Mouse (Mus musculus): ENCODE results near the gene Cmklr1. TPM values are rescaled to one million over a fixed set of nuclear protein-coding genes. Genes with fewer than 3 reads are reported as not detected.

Gene Cmklr1
- polyA plus RNA-seq, 1 experiment = 10.0 TPM

DNA sequence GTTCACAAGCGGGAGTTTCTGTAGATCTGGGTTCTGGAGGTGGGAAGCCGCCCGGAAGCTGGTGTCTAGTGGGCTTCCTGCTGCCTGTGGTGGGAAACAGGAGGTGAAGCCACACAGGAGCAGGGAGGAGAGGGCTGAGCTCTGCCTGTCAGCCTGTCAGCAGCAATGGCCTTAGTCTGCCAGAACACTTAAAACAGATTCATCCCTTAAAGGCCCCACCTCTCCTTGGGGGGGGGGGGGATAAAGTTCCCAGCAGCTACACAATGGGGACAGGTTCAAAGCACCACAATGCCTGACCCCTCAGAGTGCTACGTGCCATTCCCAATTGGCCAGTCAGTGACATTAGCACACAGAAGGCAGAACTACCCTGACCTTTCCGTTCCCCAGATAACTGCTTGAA is 2.0 kb upstream of the Cmklr1 start:
- DNase-seq (ENCODE audit: low spot score) = no peak

DNA sequence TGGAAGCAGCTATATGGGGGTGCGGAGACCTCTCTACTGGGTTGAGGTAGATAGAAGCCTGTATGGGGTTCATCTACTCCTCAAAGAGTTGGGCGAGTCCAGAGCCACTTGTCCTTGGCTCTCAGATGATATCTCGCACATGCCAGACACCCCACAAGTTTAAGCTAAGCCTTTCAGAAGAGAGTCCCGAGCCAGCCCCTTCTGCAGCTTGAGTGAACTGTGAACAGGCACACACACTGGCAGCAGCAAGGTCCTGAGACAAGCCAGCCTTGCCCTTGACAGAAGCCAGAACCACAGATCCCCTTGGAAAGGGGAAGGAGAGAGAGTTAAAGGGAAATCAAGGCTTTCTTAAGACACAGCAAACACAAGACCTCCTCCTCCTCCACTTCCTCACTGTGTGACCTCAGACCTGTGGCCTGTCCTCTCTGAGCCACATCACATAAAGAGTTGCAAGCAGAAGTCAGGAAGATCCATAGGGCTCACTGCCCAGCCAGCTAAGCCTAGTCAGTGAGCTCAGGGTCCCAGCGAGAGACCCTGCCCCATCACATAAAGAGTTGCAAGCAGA is 1.5 kb downstream of the Cmklr1 start:
- no peak for DNase-seq (ENCODE audit: low spot score)

DNA sequence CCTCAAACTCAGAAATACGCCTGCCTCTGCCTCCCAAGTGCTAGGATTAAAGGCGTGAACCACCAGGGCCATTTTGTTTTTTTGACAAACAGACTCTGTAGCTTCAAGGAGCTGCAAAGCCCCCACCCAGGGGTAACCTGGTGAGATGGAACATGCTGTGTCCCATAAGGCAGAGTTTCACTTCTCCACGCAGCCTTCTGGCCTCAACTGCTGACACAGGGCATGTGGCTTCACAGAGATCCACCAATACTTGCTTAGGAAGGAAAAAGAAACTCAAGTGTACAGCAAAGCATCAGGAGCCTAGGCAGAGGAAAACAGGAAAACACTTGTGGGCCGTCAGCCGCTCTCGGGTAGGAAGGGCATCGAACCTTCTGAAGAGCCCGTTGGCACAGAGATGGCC is 3.1 kb downstream of the Cmklr1 start:
- no peak for DNase-seq (ENCODE audit: low spot score)

DNA sequence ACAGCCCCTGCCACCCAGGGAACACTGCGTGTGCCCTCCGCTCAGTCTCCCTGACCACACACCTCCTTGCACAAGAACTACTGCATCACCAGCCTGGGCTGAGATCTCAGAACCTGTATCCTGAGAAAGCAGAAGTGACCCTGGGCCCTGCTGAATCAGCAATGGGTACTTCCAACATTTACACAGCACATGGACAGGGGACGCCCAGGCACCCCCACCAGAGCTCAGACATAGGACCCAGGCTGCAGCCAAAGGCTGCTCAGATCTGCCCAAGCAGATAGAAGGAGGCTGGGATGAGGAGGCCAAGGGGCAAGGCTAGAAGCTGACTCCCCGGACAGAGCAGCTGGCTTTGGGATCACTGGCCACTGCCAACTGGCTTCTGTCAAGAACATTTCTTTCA is 5.7 kb downstream of the Cmklr1 start:
- no peak for DNase-seq (ENCODE audit: low spot score)

DNA sequence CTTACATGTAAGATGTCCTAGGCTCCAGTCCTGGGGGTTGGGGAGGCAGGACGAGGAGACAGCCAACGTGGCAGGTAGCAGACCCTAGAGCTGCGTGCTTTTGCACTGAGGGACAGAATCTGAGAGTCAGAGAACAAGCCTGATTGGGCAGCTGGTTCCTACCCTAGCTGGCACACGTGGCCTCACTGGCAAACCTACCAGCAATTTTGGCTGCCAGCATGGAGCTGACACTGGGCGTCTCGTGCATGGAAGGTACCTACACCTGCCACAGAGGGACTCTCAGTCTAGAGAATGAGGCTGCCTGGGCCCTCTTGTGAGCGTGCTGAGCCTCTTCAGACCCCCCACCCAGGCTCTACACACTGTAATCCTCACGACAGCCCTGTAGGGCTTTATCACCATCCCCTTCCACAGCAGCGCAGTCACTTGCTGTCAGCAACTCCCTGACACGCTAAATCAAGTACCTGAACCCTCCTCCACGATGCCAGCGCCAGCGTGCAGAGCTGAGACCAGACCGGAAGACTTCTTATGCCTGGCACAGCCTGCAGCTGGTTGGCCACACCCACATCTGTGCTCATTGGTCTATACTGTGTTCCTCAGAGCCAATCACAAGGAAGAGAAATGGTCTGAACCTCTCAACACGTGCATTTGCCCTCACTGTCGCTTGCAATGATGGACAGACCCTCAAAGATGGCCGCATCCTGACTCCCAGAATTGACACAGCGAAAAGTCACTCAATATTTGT is 6.9 kb downstream of the Cmklr1 start:
- no peak for DNase-seq (ENCODE audit: low spot score)

DNA sequence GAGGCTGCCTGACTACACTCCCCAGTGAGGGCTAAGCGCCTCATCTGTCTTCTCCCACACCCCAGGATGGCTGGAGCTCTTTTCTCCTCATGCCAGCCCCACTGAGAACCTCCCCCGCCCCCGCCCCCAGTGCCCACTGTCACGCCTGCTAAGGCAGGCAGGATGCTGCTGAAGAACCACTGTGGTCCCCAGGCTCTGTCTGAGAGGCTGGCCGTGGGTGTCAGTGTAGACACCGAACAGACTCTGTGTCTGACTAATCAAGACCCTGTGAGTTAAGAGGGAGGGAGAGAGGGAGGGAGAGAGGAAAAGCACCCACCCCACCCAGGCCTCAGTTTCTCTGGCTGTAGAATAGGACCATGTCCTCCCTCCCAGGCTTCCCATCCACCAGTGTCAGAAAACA is 9.2 kb downstream of the Cmklr1 start:
- DNase-seq (ENCODE audit: low spot score) = no peak

DNA sequence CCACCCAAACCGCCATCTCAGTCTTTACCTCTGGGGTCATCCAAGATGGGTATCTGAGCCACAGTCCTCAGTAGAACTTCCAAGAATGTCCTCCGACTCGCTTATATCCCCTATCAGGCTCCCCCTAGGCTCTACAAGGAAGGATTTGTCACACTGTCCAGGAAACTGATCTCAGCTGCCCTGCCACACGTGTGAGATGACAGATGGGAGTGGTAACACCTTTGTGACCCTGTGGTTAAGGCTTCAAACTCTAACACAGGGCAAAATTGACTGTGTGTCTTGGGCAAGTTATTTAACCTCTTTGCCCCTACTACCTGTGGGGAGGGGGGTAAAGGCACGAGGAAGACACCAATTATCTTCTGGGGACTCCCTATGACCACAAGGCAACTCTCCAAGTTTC is 11.1 kb downstream of the Cmklr1 start:
- DNase-seq (ENCODE audit: low spot score) = no peak

DNA sequence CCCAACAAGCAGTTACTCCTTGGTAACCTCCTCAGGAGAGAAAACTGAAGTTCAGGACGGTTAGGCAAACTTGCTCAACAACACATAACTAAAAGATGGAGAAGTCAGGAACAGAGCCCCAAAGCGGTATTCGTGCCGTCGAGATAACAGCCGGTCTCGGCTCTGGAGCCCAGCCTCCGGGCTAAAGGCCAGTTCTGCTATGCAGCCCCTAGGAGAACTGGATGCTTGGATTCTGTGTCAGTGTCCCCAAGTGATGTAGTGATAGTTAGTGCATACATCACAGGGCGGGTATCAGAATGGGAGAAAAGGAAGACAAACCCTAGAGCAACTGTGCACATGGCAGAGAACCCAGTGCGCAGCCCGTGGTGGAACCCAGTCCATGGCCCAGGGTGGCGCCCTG is 12.2 kb downstream of the Cmklr1 start:
- no peak for DNase-seq (ENCODE audit: low spot score)

DNA sequence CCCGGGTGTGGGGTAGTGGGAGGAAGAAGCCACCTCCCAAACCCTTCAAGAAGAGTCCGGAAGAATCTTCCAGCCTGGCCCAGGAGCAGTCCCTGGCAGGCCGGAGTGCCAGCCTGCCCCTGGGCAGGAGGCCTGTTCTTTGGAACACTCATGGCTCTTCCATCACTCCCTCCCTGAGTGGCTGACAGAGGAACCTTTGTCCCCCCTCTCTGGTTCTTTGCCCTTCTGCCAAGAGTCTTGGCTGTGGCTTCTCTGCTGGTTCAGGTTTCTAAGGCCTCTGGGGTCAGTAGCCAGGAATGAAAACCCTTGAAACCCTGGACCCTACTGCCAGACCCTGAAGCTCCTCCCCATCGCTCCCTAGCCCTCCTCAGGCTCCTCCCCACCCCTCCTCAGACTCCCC is 12.6 kb downstream of the Cmklr1 start:
- DNase-seq (ENCODE audit: low spot score) = no peak

DNA sequence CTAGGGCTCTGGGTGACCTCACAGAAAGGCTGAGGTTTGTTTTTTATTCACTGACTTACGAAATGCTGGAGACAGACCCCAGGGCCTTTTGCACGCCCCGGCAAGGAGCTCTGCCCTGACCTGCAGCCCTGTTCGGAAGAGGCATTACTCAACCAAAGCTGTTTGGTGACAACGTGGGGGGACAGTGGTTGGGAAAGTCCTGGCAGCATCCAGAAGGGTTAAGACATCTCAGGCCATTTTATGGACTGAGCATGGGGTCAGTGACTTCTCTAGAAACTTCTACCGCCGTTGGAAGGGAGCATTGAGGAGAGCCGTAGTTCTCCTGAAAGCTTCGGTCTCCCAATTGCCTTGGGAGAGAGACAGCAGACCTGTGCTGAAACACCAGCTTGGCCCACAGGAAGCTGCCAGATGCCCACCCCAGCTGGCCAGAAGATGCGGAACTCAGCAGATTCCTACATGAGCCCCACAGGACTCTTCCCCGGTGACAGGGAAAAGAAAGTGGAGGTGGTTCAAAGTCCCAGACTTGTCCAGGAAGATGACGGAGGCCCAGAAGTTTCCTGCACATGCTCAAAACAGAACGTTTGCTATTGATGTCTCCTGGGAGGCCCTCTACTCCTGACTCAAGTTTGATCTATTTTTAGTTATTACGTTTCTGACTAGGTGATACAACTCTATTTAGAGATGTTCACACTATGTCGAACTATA is 14.2 kb downstream of the Cmklr1 start:
- DNase-seq (ENCODE audit: low spot score) = no peak

DNA sequence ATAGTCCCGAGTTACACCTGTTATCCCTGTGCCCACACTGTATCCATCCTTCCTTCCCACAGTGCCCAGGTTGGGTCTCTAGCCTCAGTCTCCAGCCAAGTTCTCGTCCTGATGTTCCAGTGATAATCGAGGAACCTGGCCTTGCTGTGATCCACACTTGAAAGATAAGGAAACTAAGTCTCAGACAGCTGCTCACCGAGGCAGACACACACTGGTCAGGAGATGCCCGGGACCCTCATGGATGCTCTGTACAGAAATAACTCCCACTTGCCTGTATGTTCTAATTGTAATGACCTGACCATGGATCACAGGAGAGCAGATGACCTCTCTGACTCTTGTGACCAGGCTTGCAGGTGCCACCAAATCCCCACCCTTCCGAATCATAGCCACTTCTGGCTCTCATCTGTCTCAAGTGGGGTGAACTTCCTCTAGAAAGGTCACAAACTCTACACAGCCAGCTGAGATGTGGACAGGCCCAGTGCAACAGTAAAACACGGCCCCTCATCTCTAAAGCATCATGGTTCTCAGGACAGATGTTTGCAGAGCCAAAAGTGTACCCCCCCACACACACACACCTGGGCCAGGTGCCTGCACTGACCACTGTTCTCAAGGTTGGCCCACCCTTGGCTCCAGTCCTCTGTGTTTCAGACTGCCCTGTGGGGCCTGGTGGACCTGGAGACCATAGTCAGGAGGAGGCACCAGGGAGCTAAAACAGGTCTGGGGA is 15.2 kb downstream of the Cmklr1 start:
- DNase-seq (ENCODE audit: low spot score) = no peak

DNA sequence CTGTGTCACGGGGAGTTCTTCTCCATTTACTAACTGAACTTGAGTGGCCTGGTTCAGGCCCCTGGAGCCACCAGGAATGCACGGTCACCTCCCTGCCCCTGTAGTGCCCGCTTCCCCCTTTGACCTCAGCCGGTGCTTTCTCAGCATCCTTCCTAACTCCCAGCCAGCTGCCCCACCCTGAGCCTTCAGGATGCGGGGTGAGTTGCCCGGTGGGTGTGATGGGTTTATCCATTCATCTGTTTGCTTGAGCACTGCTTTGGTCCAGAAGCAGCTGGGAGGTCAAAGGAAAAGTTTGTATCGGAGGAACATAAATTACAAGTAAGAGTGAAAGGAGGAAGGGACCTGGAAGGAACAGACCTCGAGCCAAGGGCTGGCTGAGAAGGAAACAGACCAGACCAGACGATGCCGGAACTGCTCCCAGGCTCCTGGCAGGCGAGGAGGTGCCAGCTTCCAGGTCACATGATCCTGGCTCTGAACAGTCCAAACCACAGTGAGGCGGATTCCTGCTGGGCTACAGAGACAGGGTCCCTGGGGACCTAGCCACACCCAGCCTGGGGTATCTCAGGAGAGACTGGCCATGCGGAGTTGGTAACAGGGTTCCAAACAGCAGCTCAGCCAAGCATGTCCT is 16.1 kb downstream of the Cmklr1 start:
- no peak for DNase-seq (ENCODE audit: low spot score)

DNA sequence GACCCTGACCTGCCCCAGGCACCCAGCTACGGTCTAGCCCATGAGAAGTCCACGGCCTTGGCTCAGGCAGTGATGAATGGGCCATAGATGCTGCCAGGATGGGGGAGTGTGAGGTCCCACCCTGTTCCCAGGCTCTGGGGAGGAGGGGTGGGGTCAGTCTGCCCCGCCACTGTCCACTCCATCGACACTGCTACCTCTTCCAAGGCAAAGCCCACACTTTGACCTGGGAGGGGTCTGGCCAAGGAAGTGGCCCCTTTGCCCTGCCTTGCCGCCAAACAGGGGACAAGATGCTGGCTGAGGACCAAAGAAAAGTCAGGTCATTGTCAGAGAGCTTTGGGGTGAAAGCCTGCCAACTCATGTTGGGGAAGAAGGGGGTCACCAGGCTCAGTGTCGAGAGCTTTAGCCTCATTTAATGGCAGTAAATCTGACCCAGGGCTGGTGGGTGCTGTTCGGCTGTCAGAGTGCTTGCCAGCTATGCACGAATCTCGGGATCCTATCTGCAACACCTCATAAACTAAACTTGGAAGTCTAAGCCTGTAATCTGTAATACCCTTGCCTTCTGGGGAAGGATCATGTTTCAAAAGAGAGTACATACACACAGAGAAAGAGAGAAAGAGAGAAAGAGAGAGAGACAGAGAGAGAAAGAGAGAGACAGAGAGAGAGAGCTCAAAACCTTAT is 17.1 kb downstream of the Cmklr1 start:
- DNase-seq (ENCODE audit: low spot score) = no peak

DNA sequence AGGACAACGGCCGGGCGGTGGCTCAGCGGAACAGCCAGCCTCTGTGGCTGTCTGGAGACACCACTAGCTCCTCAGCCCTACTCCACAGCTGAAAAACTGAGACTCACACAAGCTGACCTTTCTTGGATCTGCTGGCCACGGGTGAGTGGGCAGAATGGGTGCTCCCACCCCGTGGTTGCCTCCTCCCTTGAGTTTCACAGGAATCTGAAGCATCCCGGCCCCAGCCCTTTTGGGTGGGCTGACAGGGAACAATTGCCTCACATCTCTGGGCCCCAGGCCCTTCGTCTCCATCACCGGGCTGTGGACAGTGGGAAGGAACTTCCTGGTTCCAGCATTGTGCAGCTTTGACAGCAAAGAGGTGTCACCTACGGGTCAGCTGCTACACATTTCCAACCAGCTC is 20.1 kb downstream of the Cmklr1 start:
- no peak for DNase-seq (ENCODE audit: low spot score)

DNA sequence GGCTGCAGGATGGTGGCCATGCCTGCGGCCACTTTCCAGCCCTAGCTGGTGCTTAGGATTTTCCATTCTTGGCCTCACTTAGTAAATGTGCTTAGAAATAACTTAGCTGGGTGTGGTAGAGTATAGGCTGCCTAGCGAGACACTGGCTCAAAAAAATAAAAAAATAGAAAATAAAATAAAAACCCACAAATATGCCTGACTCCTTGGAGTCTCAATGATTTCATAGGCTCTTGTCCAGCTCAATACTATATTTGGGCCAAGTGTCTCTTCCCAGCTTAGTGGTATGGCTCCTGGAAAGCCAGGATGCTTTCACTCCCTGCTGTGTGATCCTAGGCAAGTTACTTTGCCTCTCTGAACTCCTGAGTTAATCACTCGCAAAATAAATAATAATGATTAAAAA is 21.0 kb downstream of the Cmklr1 start:
- DNase-seq (ENCODE audit: low spot score) = no peak

DNA sequence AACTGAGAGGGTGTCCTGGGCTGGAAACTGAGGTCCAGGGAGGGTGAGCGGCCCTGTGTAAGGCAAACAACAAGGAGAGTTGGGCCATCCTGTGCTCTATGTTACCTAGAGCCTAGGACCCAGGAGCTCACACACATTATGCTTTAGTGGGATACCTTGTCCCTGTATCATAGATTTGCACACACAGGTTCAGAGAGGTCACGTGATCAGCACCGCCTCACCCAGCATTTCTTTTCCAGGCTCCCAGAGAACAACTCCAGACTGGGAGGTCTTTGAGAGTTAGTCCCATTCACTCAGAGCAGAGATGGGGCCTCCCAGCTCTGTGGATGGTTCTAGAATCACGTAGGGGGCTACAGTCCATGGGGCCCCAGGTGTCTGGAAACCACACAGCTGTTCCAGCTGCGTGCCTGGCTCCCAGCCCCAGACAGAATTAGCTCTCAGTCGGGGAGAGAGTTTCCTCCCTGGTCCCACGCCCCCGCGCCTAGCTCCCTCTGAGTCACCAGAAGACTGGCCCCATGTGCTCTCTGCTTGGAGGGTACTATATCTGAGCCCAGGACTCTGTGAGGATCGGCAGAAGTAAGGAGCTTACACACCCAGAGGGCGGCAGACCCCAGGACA is 22.3 kb downstream of the Cmklr1 start:
- DNase-seq (ENCODE audit: low spot score) = no peak

DNA sequence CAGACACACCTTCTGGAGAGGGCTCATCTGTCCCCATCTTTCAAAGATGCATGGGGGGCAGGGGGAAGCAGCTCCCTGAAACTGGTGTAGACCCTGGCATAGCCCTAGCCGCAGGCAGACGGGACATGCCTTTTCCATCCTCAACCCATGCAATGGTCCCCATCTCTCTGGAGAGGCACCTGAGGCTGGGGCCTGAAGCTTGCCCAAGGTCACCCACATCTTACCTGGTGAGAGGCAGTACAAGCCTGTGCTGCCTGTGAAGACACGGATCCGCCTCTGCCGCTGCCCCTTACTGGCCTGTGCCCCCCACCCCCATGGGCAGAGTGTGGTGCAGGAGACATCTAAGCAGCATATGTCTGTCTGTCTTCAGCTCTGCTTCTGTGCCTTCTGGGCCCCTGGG is 23.2 kb downstream of the Cmklr1 start:
- DNase-seq (ENCODE audit: low spot score) = no peak

DNA sequence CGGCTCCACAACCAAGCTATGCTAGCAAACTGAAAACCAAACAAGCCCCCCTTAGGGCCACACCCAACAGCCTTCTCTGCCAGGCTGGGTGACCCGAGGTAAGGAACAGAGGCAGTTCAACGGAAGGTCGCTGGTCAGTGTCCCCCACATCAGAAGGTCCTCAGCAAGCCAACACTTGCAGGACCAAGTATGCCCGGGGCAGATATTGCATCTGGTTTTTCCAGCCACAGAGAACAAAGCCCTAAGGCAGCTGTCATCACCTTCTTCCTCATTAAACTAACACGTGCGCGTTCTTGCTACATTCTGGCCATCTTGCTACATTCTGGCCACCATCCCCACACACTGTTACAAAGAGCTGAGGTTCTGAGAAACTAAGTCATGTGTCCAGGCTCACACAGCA is 23.9 kb downstream of the Cmklr1 start:
- DNase-seq (ENCODE audit: low spot score) = no peak

DNA sequence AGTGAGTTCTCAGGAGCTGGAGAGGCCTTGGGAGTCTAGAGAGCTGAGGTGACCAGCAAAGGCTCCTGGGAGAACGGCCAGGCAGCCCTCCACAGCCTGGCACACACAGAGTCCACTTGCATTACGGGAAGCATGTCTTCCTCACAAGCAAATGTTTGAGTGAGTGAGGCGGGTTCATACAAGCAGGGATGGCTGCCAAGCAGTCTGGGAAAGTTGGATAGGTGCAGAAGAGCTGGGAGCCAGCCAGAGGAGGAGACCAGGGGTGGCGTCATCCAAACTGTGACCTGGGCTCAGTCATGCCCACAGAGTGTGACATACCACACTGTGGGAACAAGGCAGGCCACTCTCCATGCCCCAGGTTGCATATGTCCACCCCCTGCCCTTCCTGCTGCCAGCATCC is 25.2 kb downstream of the Cmklr1 start:
- DNase-seq (ENCODE audit: low spot score) = no peak

DNA sequence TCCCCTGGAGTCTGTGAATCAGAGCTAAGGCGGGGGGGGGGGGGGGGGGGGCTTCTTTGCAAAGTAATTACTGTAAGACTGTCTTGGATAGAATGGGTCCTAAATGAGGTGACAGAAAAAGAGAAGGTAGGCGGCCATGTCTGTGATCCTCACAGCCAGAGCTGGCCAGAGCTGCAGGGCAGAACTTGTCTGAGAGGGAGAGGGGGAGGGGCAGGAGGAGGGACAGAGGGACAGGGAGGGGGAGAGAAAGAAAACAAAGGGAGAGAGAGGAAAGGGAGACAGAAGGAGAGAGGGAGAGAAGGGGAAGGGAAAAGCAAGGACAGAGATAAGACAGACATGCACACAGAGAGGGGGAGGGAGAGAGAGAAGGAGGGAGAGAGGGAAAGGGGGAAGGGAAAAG is 27.2 kb downstream of the Cmklr1 start:
- no peak for DNase-seq (ENCODE audit: low spot score)

DNA sequence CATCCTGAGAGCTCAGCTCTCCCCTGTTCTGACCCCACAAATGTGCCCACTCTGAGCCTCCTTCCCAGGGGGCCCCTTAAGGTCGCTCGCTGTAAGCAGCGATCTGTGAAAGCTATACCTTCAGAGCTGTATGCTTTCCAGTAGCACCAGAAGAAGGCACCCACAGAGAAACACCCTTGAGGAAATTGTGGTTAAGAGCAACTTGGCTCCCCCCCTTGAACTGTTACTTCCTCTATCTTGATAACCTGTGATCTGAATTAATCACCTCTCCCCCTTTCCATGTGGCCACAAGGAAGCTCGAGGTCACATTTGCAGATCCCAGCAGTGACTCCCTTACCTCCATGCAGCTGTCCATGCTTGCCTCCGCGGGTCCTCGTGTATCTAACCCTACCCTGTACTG is 29.2 kb downstream of the Cmklr1 start:
- no peak for DNase-seq (ENCODE audit: low spot score)
